ENCODE assay signal across 14 mouse cellular contexts in the genomic region with DNA sequence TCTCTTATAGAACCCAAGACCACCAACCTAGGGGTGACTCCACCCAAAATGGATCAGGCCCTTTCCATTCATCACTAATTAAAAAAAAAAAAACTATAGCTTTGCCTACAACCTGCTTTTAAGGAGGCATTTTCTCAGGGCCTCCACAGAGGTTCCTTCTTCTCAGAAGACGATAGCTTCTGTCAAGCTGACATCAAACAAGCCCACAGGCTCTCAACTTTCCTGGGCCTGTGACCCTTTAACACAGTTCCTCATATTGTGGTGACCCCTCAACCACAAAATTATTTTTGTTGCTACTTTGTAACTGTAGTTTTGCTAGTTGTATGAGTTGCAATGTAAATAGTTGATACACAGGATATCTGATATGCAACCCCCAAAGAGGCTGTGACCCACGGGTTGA.
"Had no signal": no experiment of that assay in that cellular context is flagged by ENCODE, and none has a peak within 500 bp of the region (broad histone marks: within the 10 kb centered on the region; RNA-seq: fewer than 3 reads in every experiment).

No protein-coding gene starts in this region.

- H3K9ac ChIP-seq: limb, embryonic 15.5 days; liver, embryonic 14.5 days; liver, postnatal 0 days had no signal

- H3K4me3 ChIP-seq: layer of hippocampus, adult 2 months; limb, embryonic 15.5 days; megakaryocyte, embryonic 14.5 days; midbrain, embryonic 10.5 days had no signal

- ATAC-seq: liver, postnatal 0 days had no signal

- H3K27ac ChIP-seq: layer of hippocampus, adult 2 months; liver, embryonic 14.5 days; macrophage; midbrain, embryonic 10.5 days had no signal

- H3K36me3 ChIP-seq: limb, embryonic 15.5 days; midbrain, embryonic 10.5 days had no signal

- H3K4me2 ChIP-seq: liver, embryonic 11.5 days had no signal

- H3K9me3 ChIP-seq: limb, embryonic 15.5 days; megakaryocyte, embryonic 14.5 days; midbrain, embryonic 10.5 days had no signal

- H3K27me3 ChIP-seq: limb, embryonic 15.5 days; megakaryocyte, embryonic 14.5 days had no signal

- DNase-seq: kidney, adult 18-20 months; kidney, postnatal 25 days; layer of hippocampus, adult 9-11 months; liver, postnatal 0 days; midbrain, embryonic 14.5 days; thymus, adult 18-20 months; thymus, postnatal 36 days had no signal
